Mouse (Mus musculus): ENCODE data around the gene Cdv3. TPM values are rescaled to one million over a fixed set of nuclear protein-coding genes. Genes with fewer than 3 reads are reported as not detected.

Cdv3 gene
- polyA plus RNA-seq, 1 experiment from 2014 or later = 102 TPM

- POLR2A ChIA-PET = no interaction called here
- in situ Hi-C loops (cut with MboI; ENCODE audit: low pct_unique_long_range_greater_than_20kb) = no loop called here
Observed at GRCm38 (mm10) chr9:103387011-103387653, 21.5 kb upstream of the Cdv3 start.

GRCm38 (mm10) chr9:103386573-103386972, 20.9 kb upstream of the Cdv3 start:
- in situ Hi-C loops (cut with MboI; ENCODE audit: low pct_unique_long_range_greater_than_20kb) = no loop called here
- CTCF ChIA-PET = no interaction called here
- POLR2A ChIA-PET = no interaction called here
- no peaks in the 10 kb centered on the region for H3K27me3 ChIP-seq
- TF ChIP-seq CTCF (IDR thresholded peaks at IDR 0.05) = no peak
- DNase-seq (ENCODE audit: low read depth, low spot score) = no peak
- no peak for ATAC-seq

More at GRCm38 (mm10) chr9:103387011-103387653, 21.5 kb upstream of the Cdv3 start:
- ATAC-seq (no peak), DNase-seq (ENCODE audit: low read depth, low spot score) (no peak)
- no peaks in the 10 kb centered on the region for H3K27me3 ChIP-seq
- CTCF ChIA-PET = no interaction called here
- TF ChIP-seq CTCF (IDR thresholded peaks at IDR 0.05) = no peak

GRCm38 (mm10) chr9:103385600-103385999, 20.0 kb upstream of the Cdv3 start:
- in situ Hi-C loops (cut with MboI; ENCODE audit: low pct_unique_long_range_greater_than_20kb) = no loop called here
- DNase-seq (ENCODE audit: low read depth, low spot score) = no peak
- POLR2A ChIA-PET = no interaction called here
- no peaks in the 10 kb centered on the region for H3K27me3 ChIP-seq
- TF ChIP-seq CTCF (IDR thresholded peaks at IDR 0.05) = no peak
- CTCF ChIA-PET = no interaction called here
- ATAC-seq = no peak

- ChIA-PET CTCF (interaction anchor here (0.7 kb wide), 1 partner anchor 33 kb away, joined by 3 read pairs; no protein-coding TSS in a partner anchor), POLR2A (no interaction called here)
- ATAC-seq (no peak), DNase-seq (ENCODE audit: low read depth, low spot score) (no peak)
- in situ Hi-C loops (cut with MboI; ENCODE audit: low pct_unique_long_range_greater_than_20kb) = no loop called here
- H3K27me3 ChIP-seq = no peaks in the 10 kb centered on the region
- TF ChIP-seq CTCF (IDR thresholded peaks at IDR 0.05) = no peak
Observed at GRCm38 (mm10) chr9:103384141-103384796, 18.6 kb upstream of the Cdv3 start.

GRCm38 (mm10) chr9:103383576-103383975, 17.9 kb upstream of the Cdv3 start:
- H3K27me3 ChIP-seq = no peaks in the 10 kb centered on the region
- CTCF ChIA-PET = no interaction called here
- no peak for TF ChIP-seq CTCF (IDR thresholded peaks at IDR 0.05)
- ATAC-seq = no peak
- in situ Hi-C loops (cut with MboI; ENCODE audit: low pct_unique_long_range_greater_than_20kb) = no loop called here
- no peak for DNase-seq (ENCODE audit: low read depth, low spot score)
- POLR2A ChIA-PET = no interaction called here

- TF ChIP-seq CTCF (IDR thresholded peaks at IDR 0.05) = no peak
- in situ Hi-C loops (cut with MboI; ENCODE audit: low pct_unique_long_range_greater_than_20kb) = no loop called here
- H3K27me3 ChIP-seq = no peaks in the 10 kb centered on the region
- CTCF ChIA-PET = no interaction called here
- ATAC-seq (no peak), DNase-seq (ENCODE audit: low read depth, low spot score) (no peak)
- POLR2A ChIA-PET = no interaction called here
Observed at GRCm38 (mm10) chr9:103382989-103383388, 17.3 kb upstream of the Cdv3 start.

GRCm38 (mm10) chr9:103380566-103380965, 14.9 kb upstream of the Cdv3 start:
- DNase-seq (ENCODE audit: low read depth, low spot score) (no peak), ATAC-seq (no peak)
- TF ChIP-seq CTCF (IDR thresholded peaks at IDR 0.05) = no peak
- POLR2A ChIA-PET = interaction anchor here (1.2 kb wide), 1 partner anchor 9 kb away, joined by 3 read pairs; no protein-coding TSS in a partner anchor
- in situ Hi-C loops (cut with MboI; ENCODE audit: low pct_unique_long_range_greater_than_20kb) = no loop called here
- H3K27me3 ChIP-seq = no peaks in the 10 kb centered on the region
- CTCF ChIA-PET = interaction anchor here (1.3 kb wide), 1 partner anchor 38 kb away, joined by 3 read pairs; no protein-coding TSS in a partner anchor

GRCm38 (mm10) chr9:103379199-103379598, 13.6 kb upstream of the Cdv3 start:
- in situ Hi-C loops (cut with MboI; ENCODE audit: low pct_unique_long_range_greater_than_20kb) = no loop called here
- DNase-seq (ENCODE audit: low read depth, low spot score) = no peak
- ChIA-PET POLR2A (no interaction called here), CTCF (interaction anchor here (1.2 kb wide), 1 partner anchor 14 kb away, joined by 3 read pairs; no protein-coding TSS in a partner anchor)
- H3K27me3 ChIP-seq = no peaks in the 10 kb centered on the region
- ATAC-seq = no peak
- no peak for TF ChIP-seq CTCF (IDR thresholded peaks at IDR 0.05)

- no peak for DNase-seq (ENCODE audit: low read depth, low spot score)
- ATAC-seq = no peak
- POLR2A ChIA-PET = no interaction called here
- CTCF ChIA-PET = interaction anchor here (1.1 kb wide), 1 partner anchor 14 kb away, joined by 3 read pairs; no protein-coding TSS in a partner anchor
- TF ChIP-seq CTCF (IDR thresholded peaks at IDR 0.05) = no peak
- in situ Hi-C loops (cut with MboI; ENCODE audit: low pct_unique_long_range_greater_than_20kb) = no loop called here
- H3K27me3 ChIP-seq = no peaks in the 10 kb centered on the region
Observed at GRCm38 (mm10) chr9:103378686-103379085, 13.0 kb upstream of the Cdv3 start.

GRCm38 (mm10) chr9:103376346-103377320, 11.0 kb upstream of the Cdv3 start:
- TF ChIP-seq CTCF (IDR thresholded peaks at IDR 0.05) = no peak
- CTCF ChIA-PET = interaction anchor here (1.7 to 1.8 kb wide), 2 partner anchors 17 to 114 kb away, joined by 4 to 5 read pairs; no protein-coding TSS in a partner anchor
- POLR2A ChIA-PET = interaction anchor here (0.6 kb wide), 1 partner anchor 19 kb away, joined by 4 read pairs; no protein-coding TSS in a partner anchor
- H3K27me3 ChIP-seq = no peaks in the 10 kb centered on the region
- ATAC-seq (peak; percentile 70), DNase-seq (ENCODE audit: low read depth, low spot score) (no peak)
- in situ Hi-C loops (cut with MboI; ENCODE audit: low pct_unique_long_range_greater_than_20kb) = no loop called here
